Mouse (Mus musculus) hindbrain, embryonic 12.5 days (tissue): ENCODE results near the gene Gm960. TPM values are rescaled to one million over a fixed set of nuclear protein-coding genes. Genes with fewer than 3 reads are reported as not detected.

Experiments
- microRNA-seq: library from miRNA; unstranded; fragments of <30 nt; microRNA quantifications from one replicate; pipeline ENCODE4, GENCODE M21; 2017
- polyA plus RNA-seq: library from polyadenylated mRNA; unstranded; fragments of >200 nt; fragmentation: Nextera tagmentation; extraction: Ambion mirVana; gene quantifications from 2 replicates; pipeline ENCODE4 v1.2.1, GENCODE M21; 2016

Gm960 gene
- polyA plus RNA-seq, 1 experiment from 2014 or later = 3.6 TPM

Small RNA genes within 50 kb of the gene (microRNA-seq; reads per million reads assigned to microRNA genes)
- 0.81 reads per million for gene Mir6986

Other genes with a start within 250 kb of the Gm960 start
- 1.5 and 1.7 TPM in 2 replicates for gene Syt12, start 221.2 kb downstream of the Gm960 start, polyA plus RNA-seq
- gene 2010003K11Rik, start 200.1 kb downstream of the Gm960 start, polyA plus RNA-seq = not detected in 2 replicates
- 24.8 and 25.2 TPM in 2 replicates for gene Pcx, start 188.2 kb downstream of the Gm960 start, polyA plus RNA-seq
- 16.3 and 17.6 TPM in 2 replicates for gene Lrfn4, start 83.0 kb downstream of the Gm960 start, polyA plus RNA-seq
- 54.3 and 62.9 TPM in 2 replicates for gene Rce1, start 73.0 kb downstream of the Gm960 start, polyA plus RNA-seq
- gene Sptbn2, start 12.5 kb upstream of the Gm960 start, polyA plus RNA-seq = 42.8 and 43.7 TPM in 2 replicates
- gene Rbm4b, start 57.8 kb upstream of the Gm960 start, polyA plus RNA-seq = 155 TPM in 2 replicates
- 88.8 and 94.8 TPM in 2 replicates for gene Rbm4, start 95.2 kb upstream of the Gm960 start, polyA plus RNA-seq
- gene Gm21992, start 112.9 kb upstream of the Gm960 start, polyA plus RNA-seq = 41.5 and 42.9 TPM in 2 replicates
- 96.0 and 97.9 TPM in 2 replicates for gene Rbm14, start 113.0 kb upstream of the Gm960 start, polyA plus RNA-seq
- gene Ccs, start 140.7 kb upstream of the Gm960 start, polyA plus RNA-seq = 42.7 and 46.4 TPM in 2 replicates
- 0.35 and 0.40 TPM in 2 replicates for gene Ccdc87, start 140.7 kb upstream of the Gm960 start, polyA plus RNA-seq
- gene Ctsf, start 156.5 kb upstream of the Gm960 start, polyA plus RNA-seq = 56.3 and 57.4 TPM in 2 replicates
- gene Actn3, start 179.2 kb upstream of the Gm960 start, polyA plus RNA-seq = 2.6 and 4.2 TPM in 2 replicates
- 21.1 and 21.4 TPM in 2 replicates for gene Zdhhc24, start 180.0 kb upstream of the Gm960 start, polyA plus RNA-seq
- gene Bbs1, start 208.0 kb upstream of the Gm960 start, polyA plus RNA-seq = 7.2 and 9.8 TPM in 2 replicates
- 167 TPM in 2 replicates for gene Dpp3, start 229.6 kb upstream of the Gm960 start, polyA plus RNA-seq
- gene Peli3, start 244.5 kb upstream of the Gm960 start, polyA plus RNA-seq = 6.5 and 6.7 TPM in 2 replicates